Mouse (Mus musculus): Measurements from ENCODE around the gene Tasp1.

DNA sequence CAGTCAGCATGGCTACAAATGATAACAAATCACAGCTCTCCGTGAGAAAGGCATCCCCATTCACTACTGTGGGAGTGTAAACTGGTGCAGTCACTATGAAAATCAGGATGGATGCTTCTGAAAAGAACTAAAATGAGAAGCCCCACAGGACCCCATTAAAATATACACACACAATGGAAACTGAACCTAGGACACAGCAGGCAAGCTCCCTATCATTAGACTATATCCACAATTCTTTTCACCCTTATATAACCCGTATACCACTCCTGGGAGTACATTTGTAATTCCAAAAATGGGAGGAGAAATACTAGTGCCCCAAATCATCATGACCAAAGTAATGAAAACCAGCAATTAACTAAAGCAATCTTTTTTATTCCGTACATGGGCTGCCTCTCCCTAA lies 190.7 kb downstream of the Tasp1 start:
- TF ChIP-seq CTCF (IDR thresholded peaks at IDR 0.05; ENCODE audit: low read depth) (no peak), EP300 (optimal IDR thresholded peaks at IDR 0.05) (no peak)
